Mouse (Mus musculus) monocyte, adult 2 months (primary cell): ENCODE data around the gene Acsl3.

Experiments used
- DNase-seq, 2 experiments: peaks; one replicate each; pipeline ENCODE4 v3.0.0; 2022; ENCODE audit warnings: low spot score in 2 of 2, low read depth in 1 of 2

Gene Acsl3

GRCm38 (mm10) chr1:78657671-78658440 is at the start of gene Acsl3, which contains the start of gene Utp14b:
TSS of gene Acsl3 (plus strand) at chr1:78657825.
TSS of gene Utp14b (plus strand) at chr1:78658038.
- DNase-seq: peak; percentile 82 to 91

- DNase-seq: no peak
These were observed 48.3 kb upstream of the Acsl3 start for GRCm38 (mm10) chr1:78609134-78609907.

GRCm38 (mm10) chr1:78611039-78611438 is 46.6 kb upstream of the Acsl3 start:
- no peak for DNase-seq

GRCm38 (mm10) chr1:78612959-78613358 is 44.7 kb upstream of the Acsl3 start:
- no peak for DNase-seq

GRCm38 (mm10) chr1:78624352-78624751 is 33.3 kb upstream of the Acsl3 start:
- DNase-seq: no peak

- no peak for DNase-seq
These were observed 23.1 kb upstream of the Acsl3 start for GRCm38 (mm10) chr1:78634486-78634885.

- DNase-seq: no peak
These were observed 16.8 kb upstream of the Acsl3 start for GRCm38 (mm10) chr1:78640871-78641270.

GRCm38 (mm10) chr1:78641791-78642190 is 15.8 kb upstream of the Acsl3 start:
- no peak for DNase-seq

- DNase-seq: no peak
These were observed 15.4 kb upstream of the Acsl3 start for GRCm38 (mm10) chr1:78642197-78642596.

GRCm38 (mm10) chr1:78647317-78647885 is 10.2 kb upstream of the Acsl3 start:
- DNase-seq: no peak

- no peak for DNase-seq
These were observed 8.2 kb upstream of the Acsl3 start for GRCm38 (mm10) chr1:78649269-78650061.

GRCm38 (mm10) chr1:78656472-78656871 is 1.2 kb upstream of the Acsl3 start:
- DNase-seq: no peak

GRCm38 (mm10) chr1:78657021-78657629 is 500 bp upstream of the Acsl3 start:
- DNase-seq: no peak

- DNase-seq: no peak
These were observed 1.0 kb downstream of the Acsl3 start for GRCm38 (mm10) chr1:78658441-78659269.

- DNase-seq: no peak
These were observed 1.7 kb downstream of the Acsl3 start for GRCm38 (mm10) chr1:78659270-78659823.

- DNase-seq: no peak
These were observed 6.7 kb downstream of the Acsl3 start for GRCm38 (mm10) chr1:78664326-78664725.

GRCm38 (mm10) chr1:78665954-78666499 is 8.4 kb downstream of the Acsl3 start:
- no peak for DNase-seq

GRCm38 (mm10) chr1:78666585-78666984 is 9.0 kb downstream of the Acsl3 start:
- DNase-seq: no peak

GRCm38 (mm10) chr1:78682291-78682690 is 24.7 kb downstream of the Acsl3 start:
- DNase-seq: no peak
